Mouse (Mus musculus) urinary bladder, postnatal 36 days (tissue): ENCODE results near the gene Ankrd44.
A peak's percentile ranks its signal among the peaks of the same experiment; 100 is the strongest.

ENCODE experiments used
- DNase-seq, 2 experiments: peaks; one replicate each; pipeline ENCODE4 v3.0.0; 2022; ENCODE audit warnings: low spot score in 2 of 2, mixed read lengths in 1 of 2

The Ankrd44 gene

DNA sequence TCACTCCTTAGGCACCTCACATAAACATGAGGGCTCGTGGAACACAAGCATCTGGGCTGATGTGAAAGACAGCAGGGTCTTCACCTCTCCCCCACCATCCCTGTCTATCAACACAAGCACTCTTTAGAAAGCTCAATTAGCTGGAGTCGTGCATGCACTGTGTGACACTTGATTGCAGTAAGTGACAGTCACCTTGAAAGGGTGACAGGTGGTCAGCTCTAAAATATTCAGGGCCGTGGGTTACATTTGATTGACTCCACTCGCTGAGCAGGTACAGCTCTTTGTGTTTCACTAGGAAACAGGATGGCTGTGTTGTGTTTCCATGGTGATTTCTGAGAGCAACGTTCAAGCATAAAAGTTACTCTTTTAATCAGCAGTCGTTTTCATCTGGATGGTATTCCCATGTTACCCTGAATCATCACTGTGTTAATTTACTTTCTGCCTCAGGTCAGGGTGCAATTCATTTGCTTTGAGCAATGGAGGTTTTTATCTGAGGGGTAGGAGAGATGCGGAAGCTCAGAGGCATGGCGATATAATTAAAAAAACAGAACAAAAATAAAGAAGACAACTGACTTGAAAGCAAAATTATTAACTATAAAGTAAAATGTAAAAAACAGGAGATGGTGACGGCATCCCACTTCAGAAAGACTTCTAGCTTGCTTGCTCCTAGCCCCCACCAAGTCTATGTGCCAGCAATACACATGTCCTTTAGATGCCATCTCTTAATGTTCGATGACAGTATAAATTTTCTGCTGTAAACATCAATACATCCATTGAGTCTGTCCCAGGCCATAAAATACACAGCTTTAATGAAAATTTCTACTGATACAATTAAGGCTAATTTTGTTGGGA lies 218.9 kb downstream of the Ankrd44 start:
- DNase-seq: no peak

DNA sequence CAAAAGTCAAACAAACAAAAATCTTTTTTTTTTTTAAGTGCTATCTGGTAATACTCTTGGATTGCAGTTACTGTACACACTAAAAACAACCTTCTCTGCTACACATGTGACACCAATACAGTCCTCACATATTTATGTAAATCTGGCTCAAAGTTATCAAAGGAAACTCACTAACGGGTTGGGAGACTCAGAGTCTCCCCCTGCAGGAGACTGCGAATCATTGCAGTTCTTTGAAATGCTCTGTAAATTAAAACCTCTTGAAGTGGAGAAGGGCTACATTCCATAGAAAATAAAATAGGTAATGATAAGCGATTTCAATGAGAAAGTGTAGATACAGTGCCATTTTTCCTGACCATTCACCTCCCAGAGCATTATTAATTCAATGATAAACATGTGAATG lies 219.6 kb downstream of the Ankrd44 start:
- DNase-seq: no peak

DNA sequence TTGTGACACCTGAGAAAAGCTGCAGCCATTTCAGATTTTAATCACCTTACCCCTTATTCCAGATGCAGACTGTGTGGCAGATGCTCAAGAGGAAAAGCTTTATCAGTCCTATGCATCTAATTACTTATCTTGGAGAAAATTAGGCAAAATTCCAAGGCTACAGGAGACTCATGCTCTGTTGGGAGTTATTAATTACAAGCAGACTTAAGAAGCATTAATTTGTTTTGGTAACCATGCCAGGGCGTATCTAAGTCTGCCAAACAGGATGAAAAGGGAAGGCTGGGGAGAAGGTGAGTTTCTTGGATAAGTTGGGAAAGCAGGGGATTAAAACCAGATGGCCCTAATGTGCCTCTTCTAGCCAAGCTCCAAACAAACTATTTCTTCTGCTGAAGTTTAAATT lies 222.7 kb downstream of the Ankrd44 start:
- no peak for DNase-seq

DNA sequence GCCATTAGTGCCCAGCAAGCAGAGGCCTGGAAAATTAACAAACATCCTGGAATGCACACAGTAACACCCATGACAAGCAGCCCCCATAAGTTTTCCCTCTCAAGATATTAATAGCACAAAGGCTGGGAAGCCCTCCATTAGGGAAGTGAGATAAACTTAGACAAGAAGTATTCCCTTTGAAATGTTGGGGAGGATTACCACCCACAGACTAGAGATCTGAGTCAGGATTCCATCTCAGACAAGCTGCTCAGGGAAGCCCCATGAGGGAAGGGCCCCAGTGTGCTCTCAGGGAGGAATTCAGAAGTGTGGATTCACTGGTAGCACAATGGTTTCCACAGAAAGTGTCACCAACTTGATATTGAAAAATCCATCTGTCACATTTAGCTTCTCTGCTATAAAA lies 223.3 kb downstream of the Ankrd44 start:
- DNase-seq: no peak

DNA sequence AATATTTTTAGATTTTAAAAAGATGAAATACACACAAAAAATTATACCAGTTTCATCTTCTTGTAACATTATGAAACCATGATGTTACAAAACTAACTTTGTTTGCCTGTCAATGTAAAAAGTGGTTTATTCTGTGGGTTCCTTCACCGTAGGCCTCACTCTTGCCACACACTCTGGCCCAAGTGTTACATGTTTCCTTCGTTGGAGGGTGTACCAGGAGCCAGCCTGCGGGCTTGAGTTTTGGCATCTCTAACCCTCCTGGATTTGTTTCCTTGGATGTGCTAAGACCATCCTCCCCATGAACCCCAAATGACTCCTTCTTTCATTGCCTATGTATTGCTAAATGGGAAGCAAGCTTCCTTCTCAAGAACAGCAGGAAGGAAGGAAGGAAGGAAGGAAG lies 230.8 kb downstream of the Ankrd44 start:
- DNase-seq: peak in 1 of 2 experiments; percentile 26

DNA sequence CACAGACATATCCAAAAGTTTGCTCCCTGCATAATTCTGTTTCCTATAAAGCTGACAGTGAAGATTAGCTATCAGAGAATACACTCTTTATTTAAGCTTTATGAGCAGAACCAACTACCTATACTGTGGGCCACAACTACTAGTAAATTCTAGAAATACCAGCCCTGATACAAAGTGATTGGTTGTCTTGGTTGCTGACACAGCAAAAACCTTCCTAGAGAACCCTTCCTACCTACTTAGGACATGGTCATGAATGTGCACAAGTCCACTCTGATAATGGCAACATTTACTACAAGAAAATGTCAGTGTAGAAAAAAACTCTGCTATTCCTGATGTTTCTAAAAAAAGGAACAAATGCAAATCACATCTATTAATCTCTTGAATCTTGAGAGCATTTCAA lies 234.4 kb downstream of the Ankrd44 start:
- no peak for DNase-seq

DNA sequence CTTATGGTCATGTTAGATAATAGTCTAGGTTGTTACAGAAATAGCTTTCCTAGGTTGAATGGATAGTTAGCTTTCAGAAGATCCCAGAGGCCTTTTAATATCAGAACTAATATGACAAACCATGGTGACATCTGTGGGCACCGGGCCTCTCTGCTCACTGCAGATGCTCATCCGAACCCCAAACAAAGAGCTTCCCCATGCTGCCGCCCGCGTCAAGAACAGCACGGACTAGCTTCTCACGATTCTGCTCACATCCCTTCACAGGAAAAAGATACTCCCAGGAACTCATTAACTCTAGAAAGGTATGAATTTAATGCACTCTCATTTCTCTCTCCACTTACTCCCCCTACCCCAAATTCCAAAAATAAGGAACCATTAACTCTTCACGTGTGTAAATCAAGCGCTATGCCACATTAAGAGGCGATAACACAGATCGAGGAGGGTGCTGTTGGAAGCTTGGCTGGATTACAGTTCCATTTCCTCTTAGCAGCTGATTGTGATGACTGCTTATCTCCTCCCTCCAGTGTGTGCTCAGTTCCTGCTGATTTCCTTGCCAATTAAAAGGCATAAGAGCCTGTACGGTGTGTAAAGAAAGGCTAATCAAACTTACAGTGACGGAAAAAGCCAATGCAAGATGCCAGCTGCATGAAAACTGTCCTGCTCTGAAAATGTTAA lies 235.8 kb downstream of the Ankrd44 start:
- no peak for DNase-seq

DNA sequence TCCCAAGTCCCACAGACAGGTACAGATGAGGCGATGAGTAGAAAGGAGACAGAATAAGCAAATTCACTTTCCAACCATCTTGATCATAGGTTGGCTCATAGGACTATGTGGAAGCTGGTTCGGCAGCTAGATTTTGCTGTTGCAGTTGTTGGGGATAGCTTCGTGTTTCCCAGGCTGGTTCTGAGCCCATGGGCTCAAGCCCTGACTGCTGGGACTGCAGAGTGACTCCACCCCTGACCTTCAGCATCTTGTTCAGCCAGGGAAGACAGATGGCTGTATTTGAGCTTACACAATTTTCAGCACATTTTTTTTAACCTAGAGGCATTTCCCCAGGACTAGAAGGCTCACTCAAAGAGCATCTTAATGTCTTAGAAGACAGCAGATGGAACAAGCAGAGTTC lies 237.7 kb downstream of the Ankrd44 start:
- no peak for DNase-seq

DNA sequence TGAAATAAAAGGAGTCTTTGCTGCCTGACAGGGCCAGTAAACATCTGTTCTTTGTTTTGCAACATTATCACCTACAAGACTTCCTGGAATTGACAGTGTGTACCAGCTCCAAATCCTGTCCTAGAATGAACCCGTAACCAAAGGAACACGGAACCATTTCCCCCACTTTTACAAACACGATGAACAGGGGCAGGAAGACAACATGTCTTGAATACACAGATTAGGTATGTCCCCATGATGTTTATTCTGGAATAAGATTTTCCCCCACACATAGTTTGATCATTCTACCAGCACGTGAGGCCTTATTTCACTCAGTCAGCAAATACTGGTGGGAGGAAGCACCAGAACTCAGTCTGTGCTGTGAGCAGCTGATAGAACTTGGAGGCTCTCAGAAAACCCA lies 241.9 kb downstream of the Ankrd44 start:
- DNase-seq: no peak

DNA sequence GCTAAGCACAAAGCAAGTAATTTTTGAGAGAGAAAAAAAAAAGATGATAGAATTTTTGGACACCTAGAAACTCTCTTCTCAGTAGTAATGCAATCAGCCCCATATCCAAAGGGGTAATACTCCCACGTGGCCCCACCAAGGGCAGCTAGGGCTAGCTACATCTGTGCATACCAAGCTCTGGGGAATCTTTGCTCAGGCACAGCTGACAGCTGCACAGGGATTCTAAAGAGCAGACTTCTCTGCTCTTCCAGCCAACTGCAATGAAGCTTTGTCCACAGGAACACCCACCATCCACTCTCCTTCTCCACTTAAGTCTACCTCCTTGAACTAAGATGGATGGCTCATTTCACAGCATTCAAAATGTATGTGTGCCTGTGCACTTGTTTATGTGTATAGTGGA lies 246.6 kb downstream of the Ankrd44 start:
- DNase-seq: no peak

DNA sequence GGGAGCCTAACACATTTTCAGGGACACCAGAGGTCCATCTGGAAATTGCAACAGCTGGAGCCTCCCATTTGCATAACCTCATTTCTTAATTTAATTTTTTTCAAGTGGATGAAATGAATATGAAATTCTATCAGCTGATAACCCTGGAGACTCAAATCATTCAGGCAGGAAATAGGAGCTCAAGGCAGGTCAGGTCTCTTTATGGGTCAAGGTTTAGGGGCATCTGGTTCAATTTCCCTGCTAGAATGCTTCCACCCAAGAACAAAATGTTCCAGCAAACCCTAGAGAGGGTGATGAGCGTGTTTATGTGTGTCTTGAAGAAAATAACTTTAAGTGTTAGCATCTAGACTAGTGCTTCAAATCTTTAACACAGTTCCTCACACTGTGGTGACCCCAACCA lies 248.2 kb downstream of the Ankrd44 start:
- no peak for DNase-seq

DNA sequence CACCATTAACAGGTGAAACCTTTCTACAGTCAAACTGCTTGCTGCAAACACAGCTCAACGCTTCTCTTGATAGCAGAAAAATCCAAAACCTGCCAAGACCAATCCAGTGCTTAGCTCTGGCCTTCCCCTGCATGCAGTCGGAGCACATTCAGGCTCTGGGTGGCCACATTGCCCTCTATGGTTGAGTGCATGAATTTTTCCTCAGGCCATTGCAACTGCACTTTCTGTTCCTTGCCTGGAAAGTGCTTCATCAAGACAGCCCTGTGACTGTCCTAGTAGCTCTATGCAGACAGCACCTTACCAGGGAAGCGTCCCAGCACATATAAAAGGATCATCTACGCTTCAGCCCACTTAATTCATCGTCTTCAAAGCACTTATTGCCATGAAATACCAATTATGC lies 250.7 kb downstream of the Ankrd44 start:
- DNase-seq: no peak

DNA sequence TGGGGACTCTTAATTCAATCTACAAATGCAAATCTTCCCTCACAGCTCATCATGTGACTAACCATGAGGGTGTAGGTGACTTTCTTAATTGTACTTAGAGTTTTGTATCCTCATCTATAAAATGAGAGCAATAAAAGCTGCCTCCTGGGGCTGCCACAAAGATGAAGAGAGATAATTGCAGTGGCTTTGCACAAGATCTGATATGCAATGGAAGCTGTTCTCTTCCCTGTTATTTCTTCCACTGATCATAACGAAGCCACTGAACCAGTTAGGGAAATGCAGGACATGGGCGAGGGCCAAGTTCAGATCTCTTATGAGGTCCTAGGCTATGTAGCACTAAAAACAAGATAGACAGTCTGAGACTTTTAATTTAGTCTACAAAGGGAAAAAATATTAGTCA lies 258.2 kb downstream of the Ankrd44 start:
- DNase-seq: no peak

DNA sequence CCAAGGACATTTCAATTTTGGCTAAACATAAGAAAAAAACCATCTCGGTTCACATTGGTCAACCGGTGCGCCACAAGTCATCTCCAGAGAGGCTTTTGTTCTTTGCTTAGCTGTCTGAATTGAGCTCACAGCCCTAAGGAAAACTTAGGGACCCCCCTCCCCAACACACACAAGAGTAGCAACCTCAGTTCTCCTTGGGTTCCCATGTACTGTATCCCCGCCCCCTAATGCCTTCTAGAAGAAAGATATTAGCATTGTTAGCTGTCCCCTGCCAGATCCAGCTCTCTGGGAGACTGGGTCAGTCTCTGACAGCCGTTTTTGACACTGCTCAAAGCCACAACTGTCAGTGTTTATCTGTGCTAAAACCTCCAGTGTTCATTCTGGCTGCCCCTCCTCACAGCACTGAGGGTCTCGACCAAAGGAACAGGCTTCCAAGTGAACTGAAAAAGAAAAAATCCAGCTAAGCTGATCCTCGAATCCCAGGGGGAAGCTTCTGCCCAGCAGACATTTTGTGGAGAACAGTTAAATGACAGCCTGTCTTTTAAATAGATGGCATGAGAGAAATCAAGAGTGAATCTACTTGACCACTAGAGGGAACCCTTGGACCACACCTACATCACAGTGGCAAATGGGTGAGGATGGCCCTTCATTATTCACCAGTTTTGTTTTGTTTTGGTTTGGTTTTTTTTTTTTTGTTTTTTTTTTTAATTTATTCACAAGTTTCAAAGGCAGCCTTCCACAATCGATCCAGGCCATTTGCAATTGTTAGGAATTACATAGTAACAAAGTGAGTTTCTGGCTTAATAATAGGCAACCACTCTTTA lies 260.4 kb downstream of the Ankrd44 start:
- DNase-seq: peak in 1 of 2 experiments; percentile 15

DNA sequence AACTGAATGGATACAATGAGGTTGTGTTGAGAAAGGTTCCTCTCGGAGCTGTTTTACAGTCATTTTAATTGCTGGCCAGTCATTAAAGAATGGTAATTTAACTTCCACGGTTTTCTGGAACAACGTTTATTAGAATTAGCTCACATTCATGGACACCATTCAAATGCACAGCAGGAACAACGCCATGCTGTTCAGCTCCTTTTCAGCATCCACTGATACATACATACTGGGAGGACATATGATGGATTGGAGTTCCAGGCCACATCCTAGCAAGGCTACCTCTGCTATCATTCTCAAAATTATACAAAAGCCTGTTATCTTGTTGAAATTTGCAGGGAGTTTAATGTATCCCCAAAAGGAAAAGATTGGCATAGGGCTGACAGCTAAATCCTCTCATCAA lies 261.1 kb downstream of the Ankrd44 start:
- no peak for DNase-seq

DNA sequence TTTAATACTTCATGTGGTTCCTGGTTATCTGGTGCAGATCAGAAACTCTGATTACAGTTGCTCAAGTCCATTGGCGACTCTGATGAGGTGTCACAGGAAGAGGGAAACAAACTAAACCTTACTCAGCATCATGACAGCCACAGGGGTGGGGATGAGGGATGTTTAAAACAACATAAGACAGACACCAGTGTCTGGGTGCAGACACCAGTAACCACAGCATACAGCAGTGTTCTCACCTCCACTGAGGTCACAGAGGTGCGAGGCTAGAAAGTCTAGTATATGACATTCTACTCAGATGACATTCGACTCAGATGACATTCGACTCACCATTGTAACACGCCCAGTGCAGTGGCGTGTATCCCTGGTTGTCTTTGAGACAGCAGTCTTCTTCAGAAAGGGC lies 265.5 kb downstream of the Ankrd44 start:
- DNase-seq: no peak

DNA sequence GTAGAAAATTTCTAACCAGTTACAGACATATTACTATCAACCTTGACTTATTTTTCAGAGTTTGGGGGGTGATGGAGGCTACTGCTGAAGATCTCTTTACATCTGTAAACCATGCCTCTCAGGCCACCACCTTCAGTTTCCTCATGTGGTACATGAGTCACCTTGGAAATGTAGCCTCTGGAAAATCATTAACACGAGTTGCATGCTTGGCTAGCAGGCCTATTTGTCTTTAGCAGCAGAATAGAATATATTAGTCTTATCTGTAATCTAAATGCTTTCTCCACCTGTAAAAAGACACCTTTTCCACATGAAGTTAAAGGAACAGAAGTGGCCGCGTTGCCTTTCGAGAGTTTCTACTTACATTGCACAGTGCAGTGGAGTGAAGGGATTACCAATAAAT lies 267.6 kb downstream of the Ankrd44 start:
- no peak for DNase-seq

DNA sequence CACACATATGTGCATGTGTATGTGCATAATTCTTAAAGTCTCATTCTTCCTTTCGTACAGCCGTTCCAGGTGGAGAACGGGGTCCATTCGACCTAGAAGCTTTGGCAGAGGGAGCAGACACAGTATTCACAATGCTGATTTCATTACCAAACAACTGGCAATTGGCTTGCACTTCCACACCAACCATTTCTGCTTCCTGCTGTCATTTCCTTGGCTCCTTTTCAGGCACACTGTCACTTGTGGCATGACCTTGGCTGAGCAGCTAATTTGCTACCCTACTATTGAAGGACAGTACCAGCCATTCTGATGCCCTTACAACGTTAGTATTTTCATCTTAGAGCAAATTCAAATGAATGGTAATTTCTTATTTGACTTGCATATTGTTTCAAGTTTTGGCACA lies 277.9 kb downstream of the Ankrd44 start:
- DNase-seq: no peak

DNA sequence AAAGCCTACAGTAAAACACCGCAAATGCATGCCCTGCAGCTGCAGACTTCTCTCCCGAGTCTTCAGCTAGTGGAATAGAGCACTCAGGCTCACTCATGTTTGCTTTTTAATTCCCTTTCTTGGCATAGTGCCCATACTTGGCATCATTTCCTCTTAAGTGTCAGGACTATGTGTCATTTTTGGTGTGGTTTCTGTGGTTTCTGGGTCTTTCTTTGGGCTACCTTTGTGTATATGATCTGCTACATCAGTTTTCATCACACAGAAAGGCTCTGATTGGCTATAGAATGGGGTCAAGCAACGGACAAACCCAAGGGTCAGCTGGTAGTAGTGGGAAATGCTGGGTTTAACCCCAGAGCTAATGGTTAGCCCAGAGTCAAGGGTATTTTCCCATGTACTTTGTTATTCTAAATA lies 278.8 kb downstream of the Ankrd44 start:
- no peak for DNase-seq

DNA sequence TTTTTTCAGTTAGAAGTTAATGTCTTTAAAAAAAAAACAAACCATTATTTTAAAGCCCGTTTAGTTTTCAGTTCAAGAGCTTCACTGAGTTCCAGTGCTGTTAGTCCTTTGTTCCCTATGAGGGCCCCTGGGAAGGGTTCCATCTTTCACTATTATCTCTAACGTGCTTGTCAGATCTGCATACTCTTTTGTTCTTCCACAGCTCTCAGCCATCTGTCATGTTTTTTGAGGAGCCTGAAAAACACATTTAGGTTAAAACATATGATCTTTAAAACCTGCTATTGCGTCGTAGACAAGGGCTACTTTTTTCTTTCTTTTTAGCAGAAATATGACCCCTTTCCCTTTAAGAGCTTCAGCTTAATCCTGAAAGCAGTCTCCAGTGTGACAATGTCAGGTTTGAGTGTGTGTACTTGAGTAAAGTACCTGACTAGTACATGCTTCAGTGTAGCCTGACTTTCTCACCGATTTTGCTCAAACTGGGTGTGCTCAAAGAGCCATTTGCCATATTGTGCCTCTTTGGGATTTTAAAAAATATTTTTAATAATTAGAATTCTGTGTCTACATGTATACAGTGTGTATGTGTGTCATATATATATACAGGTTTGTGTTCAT lies 285.9 kb downstream of the Ankrd44 start:
- DNase-seq: no peak

DNA sequence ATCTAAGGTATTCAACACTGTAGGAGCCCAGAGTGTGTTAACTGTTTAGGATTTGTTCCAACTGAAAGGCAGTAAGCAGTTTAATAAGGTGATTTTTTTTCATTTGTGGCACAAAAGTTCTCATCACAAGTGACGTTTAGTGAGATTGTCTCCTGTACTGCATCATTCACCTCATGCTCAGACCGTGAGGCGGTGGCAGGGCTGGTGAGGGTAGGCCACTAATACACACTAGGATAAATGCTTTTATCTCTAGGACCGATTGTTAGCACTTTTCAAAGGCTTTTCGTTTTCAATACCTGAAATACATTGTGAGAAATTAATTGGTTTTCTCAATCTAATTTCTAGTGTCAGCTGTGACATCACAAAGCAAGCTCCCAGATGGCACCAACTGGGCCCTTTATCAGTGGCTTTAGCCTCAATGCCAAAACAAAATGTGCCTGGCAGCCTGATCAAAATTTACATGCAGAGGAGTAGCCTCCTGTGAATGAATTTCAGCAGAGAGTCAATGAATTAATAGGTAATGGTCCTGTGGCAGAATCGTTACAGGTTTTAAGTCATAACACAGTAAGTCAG lies 286.6 kb downstream of the Ankrd44 start:
- no peak for DNase-seq

DNA sequence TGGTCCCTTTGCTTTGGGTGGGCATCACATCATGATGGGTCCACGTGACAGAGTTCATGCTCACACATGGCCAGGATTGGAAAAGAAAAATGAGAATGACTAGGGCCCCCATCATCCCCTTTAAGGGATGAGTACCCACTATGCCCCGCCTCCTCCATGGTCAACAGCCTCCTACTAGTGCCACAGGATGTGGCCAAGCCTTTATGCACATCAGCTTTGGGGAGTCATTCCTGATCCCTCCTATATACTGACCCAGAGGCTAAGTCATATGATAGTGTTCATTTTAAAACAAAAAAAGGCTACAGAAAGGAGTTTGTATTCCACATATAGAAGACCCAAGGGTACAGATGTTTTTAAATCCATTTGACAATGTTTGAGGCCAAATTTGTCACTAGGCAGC lies 287.1 kb downstream of the Ankrd44 start:
- no peak for DNase-seq
